Mouse (Mus musculus) lung, adult 2 months (tissue): ENCODE measurements around the gene Exoc2.

Source experiments
- CTCF ChIP-seq: fragments of 200-500 bp; IDR thresholded peaks from 2 replicates; pipeline ENCODE4 v1.5.1; 2011; ENCODE audit warnings: mild to moderate bottlenecking, low read length, control low read depth; ENCODE audit not compliant: insufficient read depth
- POLR2A ChIP-seq: fragments of 200-500 bp; IDR thresholded peaks from 2 replicates; pipeline ENCODE4 v1.6.1; 2011; ENCODE audit warnings: low read depth, mild to moderate bottlenecking, control low read depth, low read length, borderline replicate concordance; ENCODE audit errors: extremely low read depth

DNA sequence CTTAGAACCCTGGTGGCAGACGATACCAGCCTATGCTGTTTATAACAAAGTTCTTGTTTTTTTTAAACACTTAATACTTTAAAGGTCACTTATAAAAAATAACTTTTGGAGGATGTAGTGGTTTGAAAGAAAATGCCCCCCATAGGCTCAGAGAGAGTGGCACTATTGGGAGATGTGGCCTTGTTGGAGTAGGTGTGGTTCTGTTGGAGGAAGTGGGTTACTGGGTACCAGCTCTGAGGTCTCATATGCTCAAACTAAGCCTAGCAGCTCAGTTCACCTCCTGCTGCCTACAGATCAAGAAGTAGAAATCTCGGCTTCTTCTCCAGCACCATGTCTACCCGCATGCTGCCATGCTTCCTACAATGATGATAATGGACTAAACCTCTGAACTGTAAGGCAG is 98.1 kb downstream of the Exoc2 start:
- TF ChIP-seq CTCF (no peak), POLR2A (no peak)
